Mouse (Mus musculus) embryonic facial prominence, embryonic 15.5 days (tissue): ENCODE data around the gene E130114P18Rik. TPM values are rescaled to one million over a fixed set of nuclear protein-coding genes. Genes with fewer than 3 reads are reported as not detected.

ENCODE experiments used
- ATAC-seq: fragments of 200-750 bp; cut with Nextera tagmentation; 2 replicates; pipeline ENCODE4 v1.8.0; 2017; ENCODE audit warnings: low read depth, moderate TSS enrichment; ENCODE audit not compliant: insufficient number of reproducible peaks, low FRiP score, low TSS enrichment
- H3K27ac ChIP-seq: fragments of 300-500 bp; sonication (generic); replicated peaks from 2 replicates; pipeline ENCODE4 v1.5.1; 2015; ENCODE audit warnings: mild to moderate bottlenecking, inconsistent platforms
- H3K27me3 ChIP-seq: fragments of 300-500 bp; sonication (generic); 2 replicates; pipeline ENCODE4 v1.6.1; 2015; ENCODE audit warnings: inconsistent platforms
- H3K36me3 ChIP-seq: fragments of 300-500 bp; sonication (generic); 2 replicates; pipeline ENCODE4 v1.6.1; 2015; ENCODE audit warnings: mild to moderate bottlenecking, inconsistent platforms
- H3K4me1 ChIP-seq: fragments of 300-500 bp; sonication (generic); 2 replicates; pipeline ENCODE4 v1.6.1; 2015; ENCODE audit warnings: inconsistent platforms
- H3K4me2 ChIP-seq: fragments of 300-500 bp; sonication (generic); replicated peaks from 2 replicates; pipeline ENCODE4 v1.6.1; 2015; ENCODE audit warnings: mild to moderate bottlenecking, inconsistent platforms
- H3K4me3 ChIP-seq: fragments of 300-500 bp; sonication (generic); replicated peaks from 2 replicates; pipeline ENCODE4 v1.5.1; 2015; ENCODE audit warnings: mild to moderate bottlenecking, inconsistent platforms
- H3K9ac ChIP-seq: fragments of 300-500 bp; sonication (generic); 2 replicates; pipeline ENCODE4 v1.6.1; 2015; ENCODE audit warnings: inconsistent platforms
- H3K9me3 ChIP-seq: fragments of 300-500 bp; sonication (generic); replicated peaks from 2 replicates; pipeline ENCODE4 v1.6.1; 2016; ENCODE audit warnings: inconsistent platforms
- WGBS: fragments of 180-500 bp; shearing (Covaris S2); methylation state at CpG from one replicate; pipeline ENCODE4 v1.1.7; 2015; 5-methylcytosine and 5-hydroxymethylcytosine counted together
- polyA plus RNA-seq: library from polyadenylated mRNA; unstranded; fragments of >200 nt; fragmentation: Nextera tagmentation; extraction: Ambion mirVana; gene quantifications from 2 replicates; pipeline ENCODE4 v1.2.1, GENCODE M21; 2015

E130114P18Rik gene
- polyA plus RNA-seq, 1 experiment from 2014 or later = 4.2 TPM

DNA sequence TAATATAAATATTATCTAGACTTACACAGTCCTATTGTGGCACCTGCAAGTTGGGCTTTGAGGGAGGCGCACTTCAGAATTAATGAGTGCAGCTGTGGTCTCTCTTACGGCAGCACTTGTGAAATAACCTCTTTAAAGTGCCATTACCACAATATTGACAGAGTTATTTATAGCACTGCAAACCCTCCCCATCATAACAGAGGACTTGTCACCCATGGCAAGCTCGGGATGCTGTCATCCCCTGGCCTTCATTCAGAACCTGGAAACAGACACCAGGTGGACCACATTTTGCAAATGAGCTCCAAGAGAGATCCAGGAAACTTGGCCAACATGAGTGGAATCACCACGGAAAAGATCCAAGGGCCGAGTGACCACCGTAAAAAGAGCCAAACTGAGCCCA lies 63.3 kb downstream of the E130114P18Rik start:
- Histone ChIP-seq H3K9ac (no peak overlapping the region), H3K4me1 (no peaks in the 10 kb centered on the region), H3K4me3 (no peak overlapping the region), H3K27me3 (no peaks in the 10 kb centered on the region), H3K9me3 (no peaks in the 10 kb centered on the region), H3K4me2 (no peak overlapping the region), H3K27ac (no peak overlapping the region), H3K36me3 (no peaks in the 10 kb centered on the region)
- 72% methylated on average over 6 of the region's 6 CpGs for WGBS
- no peak for ATAC-seq

DNA sequence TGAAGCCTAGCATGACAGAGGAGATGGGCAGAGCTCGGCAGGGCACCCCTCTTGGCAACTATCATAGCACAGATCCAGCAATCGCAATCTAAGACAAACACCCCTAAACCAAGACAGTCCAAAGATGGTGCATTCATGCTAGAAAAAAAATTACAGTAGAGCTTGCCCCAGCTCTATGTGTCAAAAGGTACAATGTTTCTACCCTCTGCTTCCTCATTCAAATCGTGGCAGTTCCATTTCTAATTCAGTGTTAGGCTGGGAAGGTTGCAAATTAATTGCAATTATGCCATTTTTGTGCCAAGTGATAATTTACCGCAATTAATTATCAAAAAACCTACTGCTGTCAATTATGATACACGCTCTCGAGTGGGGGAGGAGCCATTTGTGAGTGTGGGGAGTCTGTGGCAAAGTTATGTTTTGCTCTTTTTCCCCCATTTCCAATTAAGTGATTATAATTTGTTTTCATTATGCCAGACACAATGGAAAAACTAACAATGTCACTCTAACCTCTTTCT lies 63.7 kb downstream of the E130114P18Rik start:
- Histone ChIP-seq H3K27me3 (no peaks in the 10 kb centered on the region), H3K4me2 (no peak overlapping the region), H3K4me3 (no peak overlapping the region), H3K9ac (no peak overlapping the region), H3K9me3 (no peaks in the 10 kb centered on the region), H3K27ac (no peak overlapping the region), H3K36me3 (no peaks in the 10 kb centered on the region), H3K4me1 (no peaks in the 10 kb centered on the region)
- ATAC-seq = no peak
- 80% methylated on average over 6 of the region's 6 CpGs for WGBS

DNA sequence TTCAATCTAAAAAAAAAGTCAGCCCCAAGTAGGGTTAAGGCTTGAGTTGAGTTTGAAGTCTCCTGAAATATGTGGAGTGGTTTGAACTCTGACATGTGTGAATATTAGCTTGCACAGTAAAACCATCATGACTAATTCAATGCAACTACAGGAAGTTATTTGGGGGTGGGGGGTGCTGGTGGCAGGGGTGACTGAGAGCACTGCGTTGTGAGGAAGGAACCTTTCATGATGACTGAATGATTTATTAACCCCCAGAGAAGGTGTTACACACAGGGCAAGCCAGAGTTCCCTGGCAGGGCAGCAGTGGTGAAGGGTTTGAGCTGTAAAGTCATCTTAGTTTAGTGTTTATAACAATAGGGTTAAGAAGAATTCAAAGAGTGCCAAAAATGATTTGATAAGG lies 65.3 kb downstream of the E130114P18Rik start:
- Histone ChIP-seq H3K9ac (no peak overlapping the region), H3K9me3 (no peaks in the 10 kb centered on the region), H3K4me2 (no peak overlapping the region), H3K4me1 (no peaks in the 10 kb centered on the region), H3K36me3 (no peaks in the 10 kb centered on the region), H3K27ac (no peak overlapping the region), H3K4me3 (no peak overlapping the region), H3K27me3 (no peaks in the 10 kb centered on the region)
- no peak for ATAC-seq
- WGBS = 17% methylated on average over 1 of the region's 1 CpGs

DNA sequence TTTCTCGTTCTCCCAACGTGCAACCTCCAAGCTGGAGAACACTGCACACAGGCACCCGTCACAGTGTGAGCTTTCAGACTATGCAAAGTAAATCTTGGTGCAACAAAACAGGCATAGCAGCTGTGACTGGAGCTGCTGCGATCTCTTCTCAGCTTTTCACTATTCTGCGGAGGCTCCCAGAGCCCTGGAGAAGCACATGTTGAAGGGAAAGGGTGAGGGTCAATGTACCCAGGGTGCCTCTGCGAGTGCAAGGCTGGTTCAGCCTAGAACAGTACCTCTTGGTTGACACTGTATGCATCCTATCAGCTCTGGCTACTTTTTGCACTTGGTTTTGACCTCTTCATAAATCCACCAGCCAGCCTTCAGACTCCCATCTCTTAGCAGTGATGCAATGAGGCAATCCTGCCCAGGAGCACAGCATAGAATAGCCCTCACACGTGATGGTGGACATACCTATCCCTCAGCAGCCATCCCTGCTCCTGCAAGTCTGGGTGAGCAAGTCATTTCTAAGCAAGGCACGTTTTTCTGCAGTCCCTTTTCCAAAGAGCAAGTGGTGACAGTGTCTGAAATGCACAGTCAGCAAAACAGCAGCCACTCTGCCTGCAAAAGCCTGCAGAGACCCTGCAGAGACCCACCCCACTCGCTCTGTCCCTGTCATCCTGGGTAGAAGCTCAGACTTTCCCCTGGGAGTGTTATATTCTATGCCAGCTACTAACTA lies 67.7 kb downstream of the E130114P18Rik start:
- 63% methylated on average over 9 of the region's 9 CpGs for WGBS
- Histone ChIP-seq H3K4me1 (no peaks in the 10 kb centered on the region), H3K9me3 (no peaks in the 10 kb centered on the region), H3K27ac (no peak overlapping the region), H3K9ac (no peak overlapping the region), H3K36me3 (no peaks in the 10 kb centered on the region), H3K4me2 (no peak overlapping the region), H3K4me3 (no peak overlapping the region), H3K27me3 (no peaks in the 10 kb centered on the region)
- no peak for ATAC-seq

DNA sequence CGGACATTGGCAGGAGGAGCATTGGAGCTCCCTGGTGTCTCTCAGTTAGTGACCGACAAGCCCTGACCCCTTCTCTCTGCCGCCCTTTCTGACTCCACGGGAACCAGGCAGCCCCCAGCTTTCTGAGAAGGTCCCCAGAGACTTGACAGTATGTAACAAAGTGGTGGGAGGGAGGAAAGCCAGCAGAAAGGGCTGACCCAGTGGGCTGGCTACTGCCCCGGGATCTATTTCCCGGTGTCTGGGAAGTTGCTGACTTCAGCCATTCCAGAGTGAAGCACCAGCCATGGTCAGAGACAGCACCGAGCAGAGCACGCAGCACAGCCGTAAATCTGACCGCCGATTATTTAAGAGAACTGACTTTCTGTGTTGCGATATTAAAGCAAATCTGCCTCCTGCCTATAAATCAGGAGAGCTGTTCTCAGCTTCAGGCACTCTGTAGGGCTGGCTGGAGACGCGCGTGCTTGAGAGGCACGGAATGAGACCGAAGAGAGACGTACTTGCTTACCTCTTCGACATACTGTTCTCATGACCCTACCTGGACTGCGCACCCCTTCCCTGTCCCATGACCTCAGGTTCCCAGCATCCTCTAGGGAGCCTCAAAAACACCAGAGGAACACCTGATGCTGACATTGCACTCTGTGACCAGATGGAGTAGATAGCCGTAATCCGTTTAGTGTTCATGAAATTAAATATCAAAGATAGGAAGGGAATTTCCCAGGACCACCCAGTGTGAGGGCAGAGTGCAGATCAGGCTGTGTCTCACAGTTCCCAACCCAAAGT lies 70.3 kb downstream of the E130114P18Rik start:
- H3K4me1 ChIP-seq = no peaks in the 10 kb centered on the region
- WGBS = 74% methylated on average over 22 of the region's 22 CpGs
- H3K9ac ChIP-seq = no peak overlapping the region
- H3K27ac ChIP-seq = no peak overlapping the region
- H3K4me2 ChIP-seq = no peak overlapping the region
- H3K27me3 ChIP-seq = no peaks in the 10 kb centered on the region
- no peaks in the 10 kb centered on the region for H3K36me3 ChIP-seq
- H3K4me3 ChIP-seq = no peak overlapping the region
- no peaks in the 10 kb centered on the region for H3K9me3 ChIP-seq
- no peak for ATAC-seq

DNA sequence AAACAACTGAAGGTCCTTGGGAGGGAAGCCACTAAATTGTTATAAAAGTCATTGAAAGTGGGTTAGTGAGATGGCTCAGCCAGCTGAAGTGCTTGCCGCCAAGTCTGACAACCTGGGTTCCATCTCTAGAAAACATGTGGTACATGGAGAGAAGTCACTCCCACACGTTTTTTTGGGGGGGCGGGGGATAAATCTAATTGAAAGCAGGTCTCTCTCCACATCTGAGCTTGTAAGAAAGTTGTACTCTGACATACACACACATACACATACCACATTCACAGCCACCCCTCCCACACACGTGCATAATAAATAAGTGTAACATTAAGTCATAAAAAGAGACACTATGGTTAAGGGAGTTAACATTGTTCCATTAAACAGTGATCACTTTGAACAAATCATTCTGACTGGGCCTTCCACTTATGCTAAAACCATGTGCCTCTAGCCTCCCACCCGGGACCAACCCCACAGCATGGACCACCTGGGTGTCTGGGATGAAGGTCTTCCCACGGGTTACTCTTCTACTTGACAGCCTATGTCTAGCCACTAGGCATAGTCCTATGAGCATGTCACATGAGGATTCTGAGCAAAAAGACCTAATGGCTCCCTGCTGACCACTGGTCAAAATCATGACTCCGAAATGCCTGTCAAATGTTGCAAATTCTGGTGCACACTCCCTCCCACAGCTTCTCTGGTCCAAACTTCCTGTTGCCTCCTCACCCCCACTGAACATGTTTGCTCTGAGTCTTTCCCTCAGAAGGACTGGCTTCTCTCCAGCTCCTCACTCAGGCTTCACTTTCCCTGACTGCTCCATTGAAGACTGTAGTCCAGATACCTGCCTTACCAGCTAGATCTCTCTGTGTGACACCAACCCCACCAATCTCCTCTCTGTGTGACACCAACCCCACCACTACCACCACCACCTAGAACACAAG lies 80.9 kb downstream of the E130114P18Rik start:
- Histone ChIP-seq H3K36me3 (no peaks in the 10 kb centered on the region), H3K4me3 (no peak overlapping the region), H3K4me2 (no peak overlapping the region), H3K27ac (0 out of 2 replicates have a peak overlapping the region, but pooled peaks have one; percentile 8), H3K4me1 (peaks cover 2% of the 10 kb centered on the region; the same call in 1 of the 2 replicates), H3K27me3 (no peaks in the 10 kb centered on the region), H3K9me3 (no peaks in the 10 kb centered on the region), H3K9ac (no peak overlapping the region)
- 46% methylated on average over 7 of the region's 7 CpGs for WGBS
- ATAC-seq = no peak

DNA sequence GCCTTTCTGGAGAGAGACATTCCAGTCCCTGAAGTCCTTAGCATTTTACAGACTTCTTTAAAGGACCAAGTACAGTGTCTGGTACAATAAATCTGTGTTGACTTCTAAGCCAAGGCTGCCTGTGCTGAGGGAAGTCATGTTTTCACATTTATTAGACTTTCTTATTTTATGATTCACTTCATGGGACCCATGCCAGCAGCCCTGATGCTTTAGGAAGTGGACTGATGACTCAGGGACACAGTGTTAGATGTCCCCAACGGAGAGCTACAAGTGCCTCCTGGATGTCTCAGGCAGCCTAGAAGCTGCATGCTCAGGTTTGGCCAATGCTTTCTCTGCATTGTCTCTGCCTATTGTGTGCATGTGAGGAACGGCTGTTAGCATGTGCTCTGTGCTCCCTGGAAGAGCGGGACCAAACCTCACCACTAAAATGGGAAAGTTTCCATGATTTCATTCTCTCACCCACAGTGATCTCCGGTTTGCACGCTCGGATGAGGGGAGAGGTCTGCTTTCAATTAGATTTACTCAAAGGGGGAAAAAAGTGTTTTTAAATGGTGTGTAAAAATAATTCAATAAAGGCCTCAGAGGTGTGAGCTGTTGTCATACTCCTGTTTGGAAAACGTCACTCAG lies 82.4 kb downstream of the E130114P18Rik start:
- H3K4me2 ChIP-seq = no peak overlapping the region
- no peaks in the 10 kb centered on the region for H3K36me3 ChIP-seq
- no peak overlapping the region for H3K4me3 ChIP-seq
- no peaks in the 10 kb centered on the region for H3K27me3 ChIP-seq
- H3K4me1 ChIP-seq = peaks cover 2% of the 10 kb centered on the region; the same call in 1 of the 2 replicates
- H3K9me3 ChIP-seq = no peaks in the 10 kb centered on the region
- H3K27ac ChIP-seq = peak overlapping the region; percentile 35; the same call in 1 of the 2 replicates
- ATAC-seq = peak; percentile 60
- WGBS = 34% methylated on average over 7 of the region's 7 CpGs
- no peak overlapping the region for H3K9ac ChIP-seq

DNA sequence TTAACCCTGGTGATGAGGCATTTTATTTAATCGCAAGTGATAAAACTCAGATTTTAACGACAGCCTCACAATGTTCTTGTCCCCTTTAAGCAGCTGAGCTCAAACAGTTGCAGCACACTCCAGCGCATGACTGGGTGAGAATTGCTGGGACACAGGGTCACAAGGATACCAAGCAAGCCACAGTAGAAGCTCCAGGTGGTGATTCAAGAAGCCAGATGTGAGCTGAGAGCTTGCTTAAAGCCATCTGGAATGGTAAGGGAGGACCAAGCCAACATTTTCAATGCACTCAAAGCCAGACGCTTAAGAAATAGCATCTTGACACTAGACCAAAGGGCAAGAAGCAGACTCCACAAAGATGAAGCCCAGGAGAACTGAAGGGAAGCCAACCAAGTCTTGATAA lies 83.9 kb downstream of the E130114P18Rik start:
- no peaks in the 10 kb centered on the region for H3K27me3 ChIP-seq
- H3K9ac ChIP-seq = no peak overlapping the region
- 80% methylated on average over 4 of the region's 4 CpGs for WGBS
- H3K36me3 ChIP-seq = no peaks in the 10 kb centered on the region
- no peaks in the 10 kb centered on the region for H3K9me3 ChIP-seq
- no peak overlapping the region for H3K4me2 ChIP-seq
- no peak overlapping the region for H3K27ac ChIP-seq
- no peak for ATAC-seq
- H3K4me3 ChIP-seq = no peak overlapping the region
- H3K4me1 ChIP-seq = peaks cover 2% of the 10 kb centered on the region; the same call in 1 of the 2 replicates

DNA sequence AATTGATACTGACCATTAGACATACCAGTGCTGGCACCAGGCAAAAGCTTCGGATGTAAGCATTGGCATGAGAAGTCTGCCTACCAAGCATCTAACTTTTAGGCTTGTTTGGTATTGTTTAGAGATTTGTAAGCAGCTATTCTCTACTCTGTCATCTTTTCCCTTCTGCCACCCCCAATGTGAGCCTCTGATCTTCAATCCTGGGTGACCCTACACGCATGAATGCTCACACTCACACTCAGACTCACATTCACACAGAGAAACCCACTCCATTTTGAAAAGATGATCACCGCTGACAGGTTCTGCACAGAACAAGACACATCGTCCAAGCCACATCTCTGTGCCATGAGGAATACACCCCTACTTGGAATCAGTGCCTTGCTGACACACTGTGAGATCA lies 84.8 kb downstream of the E130114P18Rik start:
- ATAC-seq = no peak
- Histone ChIP-seq H3K27ac (no peak overlapping the region), H3K27me3 (no peaks in the 10 kb centered on the region), H3K4me3 (no peak overlapping the region), H3K9ac (no peak overlapping the region), H3K36me3 (no peaks in the 10 kb centered on the region), H3K9me3 (no peaks in the 10 kb centered on the region), H3K4me2 (no peak overlapping the region), H3K4me1 (peaks cover 2% of the 10 kb centered on the region; the same call in 1 of the 2 replicates)
- WGBS = 95% methylated on average over 4 of the region's 4 CpGs

DNA sequence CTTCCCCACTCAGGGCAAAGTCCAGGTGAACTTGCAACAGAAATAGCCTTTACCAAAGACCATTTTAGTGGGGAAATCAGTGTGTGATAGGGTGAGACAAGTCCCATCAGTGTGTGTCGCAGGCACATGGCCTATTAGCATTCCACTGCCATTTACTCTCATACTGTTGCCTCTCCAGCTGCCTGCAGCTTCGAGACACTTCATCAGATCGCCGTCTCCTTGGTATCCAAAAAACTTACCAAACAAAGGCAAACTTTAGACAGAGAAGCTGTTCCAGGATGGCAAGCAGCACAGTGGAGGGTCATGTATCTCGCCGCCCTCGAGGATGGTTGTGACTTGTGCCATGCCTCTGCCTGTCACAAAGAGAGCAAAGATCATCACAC lies 87.5 kb downstream of the E130114P18Rik start:
- WGBS = 82% methylated on average over 7 of the region's 7 CpGs
- no peak overlapping the region for H3K27ac ChIP-seq
- no peak for ATAC-seq

More for the DNA sequence above, 87.5 kb downstream of the E130114P18Rik start:
- Histone ChIP-seq H3K9me3 (no peaks in the 10 kb centered on the region), H3K4me1 (no peaks in the 10 kb centered on the region; the same call in 1 of the 2 replicates), H3K4me2 (no peak overlapping the region), H3K4me3 (no peak overlapping the region), H3K27me3 (no peaks in the 10 kb centered on the region), H3K9ac (no peak overlapping the region), H3K36me3 (no peaks in the 10 kb centered on the region)
